Mouse (Mus musculus) hindbrain, embryonic 16.5 days (tissue): Measurements from ENCODE around the gene Mkln1. TPM values are rescaled to one million over a fixed set of nuclear protein-coding genes. Genes with fewer than 3 reads are reported as not detected.

Experiments used
- ATAC-seq: fragments of 200-750 bp; cut with Nextera tagmentation; 2 replicates; pipeline ENCODE4 v1.8.0; 2017; ENCODE audit warnings: moderate TSS enrichment, moderate library complexity
- H3K27ac ChIP-seq: fragments of 300-500 bp; sonication (generic); 2 replicates; pipeline ENCODE4 v1.5.1; 2014; ENCODE audit warnings: low read depth, mild to moderate bottlenecking, control low read depth, low read length, moderate library complexity
- H3K27me3 ChIP-seq: fragments of 300-500 bp; sonication (generic); replicated peaks from 2 replicates; pipeline ENCODE4 v1.6.1; 2014; ENCODE audit warnings: low read length; ENCODE audit not compliant: control insufficient read depth, insufficient read depth
- H3K36me3 ChIP-seq: fragments of 300-500 bp; sonication (generic); 2 replicates; pipeline ENCODE4 v1.6.1; 2014; ENCODE audit warnings: mild to moderate bottlenecking, low read length, moderate library complexity, mixed read lengths; ENCODE audit not compliant: control insufficient read depth, insufficient read depth
- H3K4me1 ChIP-seq: fragments of 300-500 bp; sonication (generic); 2 replicates; pipeline ENCODE4 v1.6.1; 2014; ENCODE audit warnings: low read depth, low read length; ENCODE audit not compliant: control insufficient read depth, insufficient read depth
- H3K4me2 ChIP-seq: fragments of 300-500 bp; sonication (generic); 2 replicates; pipeline ENCODE4 v1.6.1; 2014; ENCODE audit warnings: mild to moderate bottlenecking, low read length, control low read depth, moderate library complexity
- H3K4me3 ChIP-seq: fragments of 300-500 bp; sonication (generic); 2 replicates; pipeline ENCODE4 v1.5.1; 2014; ENCODE audit warnings: mild to moderate bottlenecking, low read length, control low read depth, moderate library complexity
- H3K9ac ChIP-seq: fragments of 300-500 bp; sonication (generic); 2 replicates; pipeline ENCODE4 v1.6.1; 2014; ENCODE audit warnings: low read depth, mild to moderate bottlenecking, control low read depth, low read length, moderate library complexity
- H3K9me3 ChIP-seq: fragments of 300-500 bp; sonication (generic); 2 replicates; pipeline ENCODE4 v1.6.1; 2014; ENCODE audit warnings: mild to moderate bottlenecking, low read length, moderate library complexity; ENCODE audit not compliant: control insufficient read depth
- WGBS: fragments of 180-500 bp; shearing (Covaris S2); extraction: QIAGEN DNeasy Blood & Tissue Kit; methylation state at CpG from one replicate; pipeline ENCODE4 v1.1.7; 2014; 5-methylcytosine and 5-hydroxymethylcytosine counted together
- polyA plus RNA-seq: library from polyadenylated mRNA; unstranded; fragments of >200 nt; fragmentation: Nextera tagmentation; extraction: Ambion mirVana; gene quantifications from 2 replicates; pipeline ENCODE4 v1.2.1, GENCODE M21; 2015

The Mkln1 gene
- polyA plus RNA-seq, 1 experiment from 2014 or later, result 119 TPM

GRCm38 (mm10) chr6:31371140-31371539 lies 27.4 kb upstream of the Mkln1 start:
- H3K36me3 ChIP-seq, result no peaks in the 10 kb centered on the region
- no peaks in the 10 kb centered on the region; the same call in 1 of the 2 replicates for H3K4me1 ChIP-seq
- H3K27ac ChIP-seq, result no peak overlapping the region

GRCm38 (mm10) chr6:31372620-31373019 lies 25.9 kb upstream of the Mkln1 start:
- WGBS, result 63% methylated on average over 3 of the region's 3 CpGs
- Histone ChIP-seq H3K9me3 (no peaks in the 10 kb centered on the region), H3K36me3 (no peaks in the 10 kb centered on the region), H3K27me3 (no peaks in the 10 kb centered on the region), H3K4me1 (no peaks in the 10 kb centered on the region; the same call in 1 of the 2 replicates), H3K4me2 (no peak overlapping the region), H3K4me3 (no peak overlapping the region), H3K9ac (no peak overlapping the region), H3K27ac (no peak overlapping the region)
- no peak for ATAC-seq

More at GRCm38 (mm10) chr6:31371140-31371539, 27.4 kb upstream of the Mkln1 start:
- H3K9ac ChIP-seq, result no peak overlapping the region
- no peaks in the 10 kb centered on the region for H3K9me3 ChIP-seq
- no peak overlapping the region for H3K4me2 ChIP-seq
- 80% methylated on average over 3 of the region's 3 CpGs for WGBS
- H3K4me3 ChIP-seq, result no peak overlapping the region
- ATAC-seq, result no peak
- no peaks in the 10 kb centered on the region for H3K27me3 ChIP-seq

GRCm38 (mm10) chr6:31373084-31373673 lies 25.4 kb upstream of the Mkln1 start:
- no peak overlapping the region for H3K27ac ChIP-seq
- H3K9ac ChIP-seq, result no peak overlapping the region
- H3K27me3 ChIP-seq, result no peaks in the 10 kb centered on the region
- no peak overlapping the region for H3K4me2 ChIP-seq
- no peak overlapping the region for H3K4me3 ChIP-seq
- H3K9me3 ChIP-seq, result no peaks in the 10 kb centered on the region
- no peak for ATAC-seq
- 87% methylated on average over 6 of the region's 6 CpGs for WGBS
- H3K4me1 ChIP-seq, result no peaks in the 10 kb centered on the region; the same call in 1 of the 2 replicates
- no peaks in the 10 kb centered on the region for H3K36me3 ChIP-seq

GRCm38 (mm10) chr6:31382989-31383388 lies 15.5 kb upstream of the Mkln1 start:
- no peak overlapping the region for H3K4me3 ChIP-seq
- no peak overlapping the region for H3K27ac ChIP-seq
- no peak overlapping the region for H3K4me2 ChIP-seq
- H3K9ac ChIP-seq, result no peak overlapping the region
- no peak for ATAC-seq
- H3K4me1 ChIP-seq, result no peaks in the 10 kb centered on the region
- WGBS, result 95% methylated on average over 7 of the region's 7 CpGs
- no peaks in the 10 kb centered on the region for H3K27me3 ChIP-seq
- no peaks in the 10 kb centered on the region for H3K9me3 ChIP-seq
- H3K36me3 ChIP-seq, result no peaks in the 10 kb centered on the region

- Histone ChIP-seq H3K4me2 (no peak overlapping the region), H3K9me3 (no peaks in the 10 kb centered on the region), H3K36me3 (no peaks in the 10 kb centered on the region), H3K27ac (no peak overlapping the region), H3K4me1 (no peaks in the 10 kb centered on the region), H3K9ac (no peak overlapping the region), H3K4me3 (no peak overlapping the region), H3K27me3 (no peaks in the 10 kb centered on the region)
- ATAC-seq, result no peak
- WGBS, result 62% methylated on average over 5 of the region's 5 CpGs
These were observed 13.7 kb upstream of the Mkln1 start for GRCm38 (mm10) chr6:31384794-31385193.

GRCm38 (mm10) chr6:31385281-31386145 lies 13.0 kb upstream of the Mkln1 start:
- no peaks in the 10 kb centered on the region for H3K27me3 ChIP-seq
- no peaks in the 10 kb centered on the region for H3K36me3 ChIP-seq
- no peaks in the 10 kb centered on the region for H3K4me1 ChIP-seq
- H3K9ac ChIP-seq, result no peak overlapping the region
- H3K27ac ChIP-seq, result no peak overlapping the region
- no peak overlapping the region for H3K4me2 ChIP-seq
- no peak for ATAC-seq
- 89% methylated on average over 10 of the region's 10 CpGs for WGBS
- no peak overlapping the region for H3K4me3 ChIP-seq
- H3K9me3 ChIP-seq, result no peaks in the 10 kb centered on the region

- Histone ChIP-seq H3K36me3 (no peaks in the 10 kb centered on the region), H3K4me3 (no peak overlapping the region), H3K9ac (no peak overlapping the region), H3K4me1 (no peaks in the 10 kb centered on the region), H3K27me3 (no peaks in the 10 kb centered on the region), H3K9me3 (no peaks in the 10 kb centered on the region), H3K4me2 (no peak overlapping the region), H3K27ac (no peak overlapping the region)
- 0 out of 2 replicates have a peak, but pooled peaks have one; percentile 50 for ATAC-seq
- WGBS, result 69% methylated on average over 6 of the region's 6 CpGs
These were observed 8.8 kb upstream of the Mkln1 start for GRCm38 (mm10) chr6:31389716-31390115.

GRCm38 (mm10) chr6:31390243-31390981 lies 8.1 kb upstream of the Mkln1 start:
- H3K27me3 ChIP-seq, result no peaks in the 10 kb centered on the region
- no peak overlapping the region for H3K4me2 ChIP-seq
- no peak overlapping the region for H3K4me3 ChIP-seq
- 74% methylated on average over 8 of the region's 8 CpGs for WGBS
- no peaks in the 10 kb centered on the region for H3K36me3 ChIP-seq
- H3K27ac ChIP-seq, result no peak overlapping the region
- 0 out of 2 replicates have a peak, but pooled peaks have one; percentile 24 for ATAC-seq
- no peaks in the 10 kb centered on the region for H3K4me1 ChIP-seq
- no peak overlapping the region for H3K9ac ChIP-seq
- H3K9me3 ChIP-seq, result no peaks in the 10 kb centered on the region

GRCm38 (mm10) chr6:31392871-31393270 lies 5.7 kb upstream of the Mkln1 start:
- no peak overlapping the region for H3K27ac ChIP-seq
- no peak overlapping the region for H3K4me2 ChIP-seq
- no peak overlapping the region for H3K9ac ChIP-seq
- H3K9me3 ChIP-seq, result no peaks in the 10 kb centered on the region
- ATAC-seq, result no peak
- no peaks in the 10 kb centered on the region for H3K27me3 ChIP-seq
- 90% methylated on average over 5 of the region's 5 CpGs for WGBS
- peaks cover 4% of the 10 kb centered on the region for H3K4me1 ChIP-seq
- H3K36me3 ChIP-seq, result no peaks in the 10 kb centered on the region
- no peak overlapping the region for H3K4me3 ChIP-seq
